Mouse (Mus musculus): ENCODE data around the gene Tspan18.

GRCm38 (mm10) chr2:93190771-93191487, 143.4 kb downstream of the Tspan18 start:
- TF ChIP-seq CTCF (IDR thresholded peaks at IDR 0.05; ENCODE audit: borderline replicate concordance, extremely low read depth, insufficient read depth, insufficient read length) = no peak
- TF ChIP-seq POLR2A (IDR thresholded peaks at IDR 0.05; ENCODE audit: borderline replicate concordance, extremely low read depth, insufficient read depth, insufficient read length, poor library complexity, severe bottlenecking) = no peak

Measured in brain, embryonic 14.5 days (tissue).